Mouse (Mus musculus) right cerebral cortex, postnatal 14 days (tissue): ENCODE results near the gene Nudt3.

Experiments
- DNase-seq: peaks from one replicate; pipeline ENCODE4 v3.0.0; 2022

The Nudt3 gene

GRCm38 (mm10) chr17:27564391-27565162, 58.7 kb downstream of the Nudt3 start:
- DNase-seq: no peak

GRCm38 (mm10) chr17:27563771-27564244, 59.5 kb downstream of the Nudt3 start:
- no peak for DNase-seq

GRCm38 (mm10) chr17:27561809-27562526, 61.3 kb downstream of the Nudt3 start:
- no peak for DNase-seq

GRCm38 (mm10) chr17:27560926-27561480, 62.3 kb downstream of the Nudt3 start:
- no peak for DNase-seq

GRCm38 (mm10) chr17:27559596-27559995, 63.7 kb downstream of the Nudt3 start:
- no peak for DNase-seq

GRCm38 (mm10) chr17:27558845-27559244, 64.5 kb downstream of the Nudt3 start:
- no peak for DNase-seq

- no peak for DNase-seq
These were observed 65.2 kb downstream of the Nudt3 start for GRCm38 (mm10) chr17:27557927-27558661.

GRCm38 (mm10) chr17:27557181-27557926, 65.9 kb downstream of the Nudt3 start:
- DNase-seq: peak; percentile 59

- DNase-seq: peak; percentile 86
These were observed 66.8 kb downstream of the Nudt3 start, which contains the start of gene Hmga1 for GRCm38 (mm10) chr17:27556315-27557011. Hmga1 (plus strand) TSS chr17:27556497.

- no peak for DNase-seq
These were observed 67.7 kb downstream of the Nudt3 start for GRCm38 (mm10) chr17:27555512-27556172.

GRCm38 (mm10) chr17:27555075-27555511, 68.2 kb downstream of the Nudt3 start:
- DNase-seq: no peak

GRCm38 (mm10) chr17:27554062-27554960, 69.0 kb downstream of the Nudt3 start:
- no peak for DNase-seq

- DNase-seq: no peak
These were observed 70.8 kb downstream of the Nudt3 start for GRCm38 (mm10) chr17:27552215-27553201.

- no peak for DNase-seq
These were observed 71.8 kb downstream of the Nudt3 start for GRCm38 (mm10) chr17:27551393-27551940.

GRCm38 (mm10) chr17:27549234-27549633, 74.1 kb downstream of the Nudt3 start:
- DNase-seq: no peak

GRCm38 (mm10) chr17:27547253-27547868, 75.9 kb downstream of the Nudt3 start:
- DNase-seq: no peak

- no peak for DNase-seq
These were observed 76.7 kb downstream of the Nudt3 start for GRCm38 (mm10) chr17:27546574-27547085.

- DNase-seq: no peak
These were observed 77.3 kb downstream of the Nudt3 start for GRCm38 (mm10) chr17:27545991-27546390.
